Mouse (Mus musculus) heart, embryonic 12.5 days (tissue): Measurements from ENCODE around the gene Dcbld1. TPM values are rescaled to one million over a fixed set of nuclear protein-coding genes. Genes with fewer than 3 reads are reported as not detected.
"Not testable (repeated sequence)": the region's sequence is repeated elsewhere in the genome, so short reads cannot be mapped to it uniquely, and the experiment has no call there.

Experiments
- ATAC-seq: fragments of 200-750 bp; cut with Nextera tagmentation; 2 replicates; pipeline ENCODE4 v1.8.0; 2017; ENCODE audit warnings: moderate TSS enrichment, moderate library complexity; ENCODE audit not compliant: insufficient number of reproducible peaks, low FRiP score
- H3K27ac ChIP-seq: fragments of 300-500 bp; sonication (generic); 2 replicates; pipeline ENCODE4 v1.5.1; 2016; ENCODE audit warnings: mild to moderate bottlenecking, moderate library complexity; ENCODE audit not compliant: poor library complexity, severe bottlenecking
- H3K27me3 ChIP-seq: fragments of 300-500 bp; sonication (generic); replicated peaks from 2 replicates; pipeline ENCODE4 v1.6.1; 2016; ENCODE audit warnings: mild to moderate bottlenecking, moderate library complexity
- H3K36me3 ChIP-seq: fragments of 300-500 bp; sonication (generic); 2 replicates; pipeline ENCODE4 v1.6.1; 2016; ENCODE audit warnings: mild to moderate bottlenecking, moderate library complexity
- H3K4me1 ChIP-seq: fragments of 300-500 bp; sonication (generic); replicated peaks from 2 replicates; pipeline ENCODE4 v1.6.1; 2016; ENCODE audit warnings: mild to moderate bottlenecking
- H3K4me2 ChIP-seq: fragments of 300-500 bp; sonication (generic); 2 replicates; pipeline ENCODE4 v1.6.1; 2016; ENCODE audit warnings: mild to moderate bottlenecking, moderate library complexity
- H3K4me3 ChIP-seq: fragments of 300-500 bp; sonication (generic); 2 replicates; pipeline ENCODE4 v1.5.1; 2016; ENCODE audit warnings: mild to moderate bottlenecking
- H3K9ac ChIP-seq: fragments of 300-500 bp; sonication (generic); 2 replicates; pipeline ENCODE4 v1.6.1; 2016; ENCODE audit warnings: mild to moderate bottlenecking, moderate library complexity
- H3K9me3 ChIP-seq: fragments of 300-500 bp; sonication (generic); replicated peaks from 2 replicates; pipeline ENCODE4 v1.6.1; 2016; ENCODE audit warnings: mild to moderate bottlenecking, moderate library complexity
- WGBS: fragments of 180-500 bp; shearing (Covaris S2); methylation state at CpG from one replicate; pipeline ENCODE4 v1.1.7; 2016; 5-methylcytosine and 5-hydroxymethylcytosine counted together
- polyA plus RNA-seq: library from polyadenylated mRNA; unstranded; fragments of >200 nt; fragmentation: Nextera tagmentation; extraction: Ambion mirVana; gene quantifications from 2 replicates; pipeline ENCODE4 v1.2.1, GENCODE M21; 2016

Gene Dcbld1
- polyA plus RNA-seq, 1 experiment from 2014 or later: 9.3 TPM

- H3K36me3 ChIP-seq: peaks cover 12% of the 10 kb centered on the region
- peaks cover 3% of the 10 kb centered on the region for H3K9me3 ChIP-seq
- ATAC-seq: no peak
- WGBS: 87% methylated on average over 5 of the region's 5 CpGs
- no peak overlapping the region for H3K4me3 ChIP-seq
- H3K4me2 ChIP-seq: no peak overlapping the region
- H3K9ac ChIP-seq: no peak overlapping the region
- no peaks in the 10 kb centered on the region for H3K27me3 ChIP-seq
- H3K4me1 ChIP-seq: no peaks in the 10 kb centered on the region
- no peak overlapping the region for H3K27ac ChIP-seq
These were observed 30.7 kb downstream of the Dcbld1 start for GRCm38 (mm10) chr10:52264162-52264561.

- no peak for ATAC-seq
- Histone ChIP-seq H3K27ac (no peak overlapping the region), H3K4me3 (no peak overlapping the region), H3K36me3 (peaks cover 12% of the 10 kb centered on the region), H3K9ac (no peak overlapping the region), H3K9me3 (peaks cover 3% of the 10 kb centered on the region), H3K27me3 (no peaks in the 10 kb centered on the region), H3K4me1 (peaks cover 4% of the 10 kb centered on the region), H3K4me2 (no peak overlapping the region)
- WGBS: 70% methylated on average over 5 of the region's 5 CpGs
These were observed 35.5 kb downstream of the Dcbld1 start for GRCm38 (mm10) chr10:52268879-52269278.

GRCm38 (mm10) chr10:52271385-52271784 lies 38.0 kb downstream of the Dcbld1 start:
- peaks cover 16% of the 10 kb centered on the region for H3K4me1 ChIP-seq
- H3K27me3 ChIP-seq: no peaks in the 10 kb centered on the region
- H3K36me3 ChIP-seq: no peaks in the 10 kb centered on the region
- H3K4me3 ChIP-seq: no peak overlapping the region
- WGBS: 60% methylated on average over 5 of the region's 5 CpGs
- no peak overlapping the region for H3K9ac ChIP-seq
- no peak overlapping the region for H3K27ac ChIP-seq
- H3K9me3 ChIP-seq: no peaks in the 10 kb centered on the region
- no peak overlapping the region for H3K4me2 ChIP-seq
- ATAC-seq: no peak

GRCm38 (mm10) chr10:52273012-52273411 lies 39.6 kb downstream of the Dcbld1 start:
- Histone ChIP-seq H3K4me2 (no peak overlapping the region), H3K4me1 (peaks cover 18% of the 10 kb centered on the region), H3K9ac (no peak overlapping the region), H3K9me3 (no peaks in the 10 kb centered on the region), H3K36me3 (no peaks in the 10 kb centered on the region), H3K4me3 (no peak overlapping the region), H3K27me3 (no peaks in the 10 kb centered on the region), H3K27ac (no peak overlapping the region)
- ATAC-seq: peak; percentile 55
- 40% methylated on average over 2 of the region's 2 CpGs for WGBS

GRCm38 (mm10) chr10:52274001-52274909 lies 40.8 kb downstream of the Dcbld1 start:
- Histone ChIP-seq H3K27ac (no peak overlapping the region), H3K9me3 (no peaks in the 10 kb centered on the region), H3K9ac (no peak overlapping the region), H3K27me3 (no peaks in the 10 kb centered on the region), H3K4me2 (no peak overlapping the region), H3K4me3 (no peak overlapping the region), H3K4me1 (peaks cover 26% of the 10 kb centered on the region), H3K36me3 (no peaks in the 10 kb centered on the region)
- no peak for ATAC-seq
- WGBS: 56% methylated on average over 8 of the region's 8 CpGs

- Histone ChIP-seq H3K4me2 (no peak overlapping the region), H3K9ac (no peak overlapping the region), H3K9me3 (no peaks in the 10 kb centered on the region), H3K4me1 (peaks cover 26% of the 10 kb centered on the region), H3K4me3 (no peak overlapping the region), H3K36me3 (no peaks in the 10 kb centered on the region), H3K27ac (no peak overlapping the region), H3K27me3 (no peaks in the 10 kb centered on the region)
- ATAC-seq: 0 out of 2 replicates have a peak, but pooled peaks have one; percentile 33
- 46% methylated on average over 15 of the region's 15 CpGs for WGBS
These were observed 41.6 kb downstream of the Dcbld1 start for GRCm38 (mm10) chr10:52274910-52275604.

- ATAC-seq: no peak
These were observed 43.2 kb downstream of the Dcbld1 start for GRCm38 (mm10) chr10:52276579-52276978.

GRCm38 (mm10) chr10:52277564-52277963 lies 44.1 kb downstream of the Dcbld1 start:
- 86% methylated on average over 8 of the region's 8 CpGs for WGBS
- not testable (repeated sequence) for H3K27ac ChIP-seq, H3K9ac ChIP-seq, ATAC-seq, H3K9me3 ChIP-seq, H3K27me3 ChIP-seq, H3K4me3 ChIP-seq, H3K4me2 ChIP-seq, H3K36me3 ChIP-seq
- H3K4me1 ChIP-seq: peaks cover 26% of the 10 kb centered on the region

More at GRCm38 (mm10) chr10:52276579-52276978, 43.2 kb downstream of the Dcbld1 start:
- Histone ChIP-seq H3K4me1 (peaks cover 26% of the 10 kb centered on the region), H3K36me3 (no peaks in the 10 kb centered on the region), H3K27ac (no peak overlapping the region), H3K9ac (no peak overlapping the region), H3K4me3 (no peak overlapping the region), H3K4me2 (no peak overlapping the region), H3K9me3 (no peaks in the 10 kb centered on the region), H3K27me3 (no peaks in the 10 kb centered on the region)
- 77% methylated on average over 3 of the region's 3 CpGs for WGBS

- H3K9me3 ChIP-seq: no peaks in the 10 kb centered on the region
- peaks cover 23% of the 10 kb centered on the region for H3K4me1 ChIP-seq
- H3K27ac ChIP-seq: no peak overlapping the region
- WGBS: 61% methylated on average over 9 of the region's 9 CpGs
- no peaks in the 10 kb centered on the region for H3K27me3 ChIP-seq
- H3K4me3 ChIP-seq: no peak overlapping the region
- no peaks in the 10 kb centered on the region for H3K36me3 ChIP-seq
- H3K4me2 ChIP-seq: no peak overlapping the region
- ATAC-seq: no peak
- H3K9ac ChIP-seq: no peak overlapping the region
These were observed 44.6 kb downstream of the Dcbld1 start for GRCm38 (mm10) chr10:52278011-52278434.

- H3K4me1 ChIP-seq: peaks cover 22% of the 10 kb centered on the region
- H3K4me3 ChIP-seq: no peak overlapping the region
- no peak for ATAC-seq
- no peaks in the 10 kb centered on the region for H3K36me3 ChIP-seq
- no peak overlapping the region for H3K4me2 ChIP-seq
- H3K9ac ChIP-seq: no peak overlapping the region
- H3K27ac ChIP-seq: no peak overlapping the region
- H3K9me3 ChIP-seq: no peaks in the 10 kb centered on the region
- 53% methylated on average over 3 of the region's 3 CpGs for WGBS
- no peaks in the 10 kb centered on the region for H3K27me3 ChIP-seq
These were observed 45.4 kb downstream of the Dcbld1 start for GRCm38 (mm10) chr10:52278866-52279265.

- Histone ChIP-seq H3K36me3 (no peaks in the 10 kb centered on the region), H3K27me3 (no peaks in the 10 kb centered on the region), H3K4me3 (no peak overlapping the region), H3K27ac (no peak overlapping the region), H3K9ac (no peak overlapping the region), H3K4me2 (no peak overlapping the region), H3K9me3 (no peaks in the 10 kb centered on the region), H3K4me1 (peaks cover 16% of the 10 kb centered on the region)
- 80% methylated on average over 4 of the region's 4 CpGs for WGBS
- ATAC-seq: no peak
These were observed 46.5 kb downstream of the Dcbld1 start for GRCm38 (mm10) chr10:52279876-52280275.
